Mouse (Mus musculus) lung, postnatal 14 days (tissue): ENCODE measurements around the gene Crtc2.
"Not testable (repeated sequence)": the region's sequence is repeated elsewhere in the genome, so short reads cannot be mapped to it uniquely, and the experiment has no call there.

Experiments used
- DNase-seq: peaks from one replicate; pipeline ENCODE4 v3.0.0; 2021

Crtc2 gene

GRCm38 (mm10) chr3:90268190-90268589 is 14.2 kb downstream of the Crtc2 start:
- DNase-seq = no peak

- DNase-seq = no peak
Measured at GRCm38 (mm10) chr3:90268971-90269370, 15.0 kb downstream of the Crtc2 start.

- DNase-seq = no peak
Measured at GRCm38 (mm10) chr3:90270784-90271183, 16.8 kb downstream of the Crtc2 start.

GRCm38 (mm10) chr3:90272170-90272569 is 18.2 kb downstream of the Crtc2 start:
- DNase-seq = no peak

DNA sequence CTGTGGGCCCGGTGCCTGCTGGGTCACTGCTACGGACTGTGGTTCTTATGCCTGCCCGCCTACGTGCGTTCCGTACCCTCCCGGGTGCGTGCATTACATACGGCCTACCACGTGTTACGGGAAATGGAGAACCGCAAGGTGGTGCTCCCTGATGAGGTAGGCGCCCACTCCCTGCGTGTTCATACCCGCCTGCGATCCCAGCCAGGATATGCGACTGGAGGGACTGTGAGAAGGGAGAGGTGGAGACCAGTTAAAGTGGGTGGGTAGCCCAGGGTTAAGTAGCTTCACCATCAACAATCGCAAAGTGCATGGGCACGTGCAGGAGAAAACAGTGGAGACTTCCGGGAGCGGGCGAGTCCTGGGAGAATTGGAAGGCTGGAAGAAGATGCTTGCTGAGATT is 19.9 kb downstream of the Crtc2 start:
- DNase-seq = no peak

DNA sequence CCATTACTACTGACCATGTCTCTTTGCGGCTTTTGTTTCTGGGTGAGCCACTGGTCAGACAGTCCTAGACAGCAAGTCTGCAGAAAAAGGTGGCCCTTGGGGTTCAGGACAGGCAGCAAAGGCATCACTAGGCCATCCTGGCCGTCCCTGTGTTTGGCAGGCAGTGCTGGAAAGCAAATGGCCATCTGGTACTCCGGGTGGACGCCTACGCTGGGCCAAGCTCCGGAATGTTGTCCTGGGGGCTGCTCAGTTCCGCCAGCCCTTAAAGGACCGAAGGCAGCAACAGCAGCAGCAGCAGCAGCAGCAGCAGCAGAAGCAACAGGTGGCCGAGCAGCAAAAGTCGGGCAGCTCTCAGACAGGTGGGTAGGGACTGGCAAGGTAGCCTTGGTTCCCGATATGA is 21.3 kb downstream of the Crtc2 start:
- no peak for DNase-seq

GRCm38 (mm10) chr3:90276858-90277257 is 22.9 kb downstream of the Crtc2 start:
- DNase-seq = no peak

GRCm38 (mm10) chr3:90277793-90278192 is 23.8 kb downstream of the Crtc2 start:
- DNase-seq = no peak

DNA sequence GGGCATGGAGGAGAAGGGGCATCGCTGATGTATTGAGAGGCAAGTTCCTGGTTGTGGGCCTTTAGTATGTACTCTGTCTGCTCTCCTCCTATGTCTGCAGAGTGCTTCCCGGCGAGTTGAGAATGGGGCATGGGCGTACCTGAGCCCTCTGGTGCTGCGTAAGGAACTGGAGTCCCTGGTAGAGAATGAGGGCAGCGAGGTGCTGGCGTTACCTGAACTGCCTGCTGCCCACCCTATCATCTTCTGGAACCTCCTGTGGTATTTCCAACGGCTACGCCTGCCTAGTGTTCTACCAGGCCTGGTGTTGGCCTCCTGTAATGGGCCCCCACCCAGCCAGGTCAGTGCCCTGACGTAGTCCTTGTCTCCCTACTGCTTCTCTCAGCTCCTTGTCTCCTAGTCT is 24.2 kb downstream of the Crtc2 start:
- DNase-seq = no peak

DNA sequence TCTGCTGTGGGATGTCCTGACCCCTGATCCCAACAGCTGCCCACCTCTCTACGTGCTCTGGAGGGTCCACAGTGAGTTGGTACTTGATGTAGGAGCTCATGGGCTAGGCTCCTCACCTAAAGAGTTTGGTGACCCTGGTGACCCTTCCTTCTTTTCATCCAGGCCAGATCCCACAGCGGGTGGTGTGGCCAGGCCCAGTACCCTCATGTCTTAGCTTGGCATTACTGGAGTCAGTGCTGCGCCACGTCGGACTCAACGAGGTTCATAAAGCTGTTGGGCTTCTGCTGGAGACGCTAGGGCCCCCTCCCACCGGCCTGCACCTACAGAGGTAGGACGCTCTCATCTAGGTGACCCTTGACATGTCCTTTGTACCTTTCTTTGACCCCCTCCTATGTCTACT is 25.3 kb downstream of the Crtc2 start:
- DNase-seq = no peak

DNA sequence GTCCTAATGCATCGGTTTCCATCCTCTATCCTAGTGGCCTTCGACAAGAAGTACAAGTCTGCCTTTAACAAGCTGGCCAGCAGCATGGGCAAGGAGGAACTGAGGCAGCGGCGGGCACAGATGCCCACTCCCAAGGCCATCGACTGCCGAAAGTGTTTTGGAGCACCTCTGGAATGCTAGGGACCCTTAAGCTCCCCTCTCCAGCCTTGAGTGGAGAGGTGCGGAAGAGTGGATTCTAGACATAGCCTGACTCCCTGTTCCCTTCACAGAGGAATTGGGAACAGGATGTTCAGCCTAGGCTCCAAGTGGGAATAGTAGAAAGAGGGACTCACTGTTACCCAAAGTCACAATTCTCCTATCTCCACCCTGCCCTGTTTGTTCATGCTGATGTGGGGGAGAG is 25.8 kb downstream of the Crtc2 start:
- DNase-seq = peak; percentile 21

- DNase-seq = no peak
Measured at GRCm38 (mm10) chr3:90280708-90281107, 26.7 kb downstream of the Crtc2 start.

DNA sequence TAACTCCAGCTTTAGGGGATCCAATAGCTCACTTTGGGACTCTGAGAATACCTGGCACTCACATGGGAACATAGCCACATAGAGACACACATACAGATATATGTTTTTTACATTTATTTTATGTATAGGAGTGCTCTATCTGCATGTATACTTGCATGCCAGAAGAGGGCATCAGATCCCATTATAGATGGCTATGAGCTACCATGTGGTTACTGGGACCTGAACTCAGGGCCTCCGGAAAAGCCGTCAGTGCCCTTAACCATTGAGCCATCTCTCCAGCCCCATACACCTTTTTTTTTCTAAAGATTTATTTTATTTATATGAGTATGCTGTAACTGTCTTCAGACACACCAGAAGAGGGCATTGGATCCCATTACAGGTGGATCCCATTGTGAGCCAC is 30.2 kb downstream of the Crtc2 start:
- no peak for DNase-seq

- not testable (repeated sequence) for DNase-seq
Measured at GRCm38 (mm10) chr3:90289403-90289802, 35.4 kb downstream of the Crtc2 start.

DNA sequence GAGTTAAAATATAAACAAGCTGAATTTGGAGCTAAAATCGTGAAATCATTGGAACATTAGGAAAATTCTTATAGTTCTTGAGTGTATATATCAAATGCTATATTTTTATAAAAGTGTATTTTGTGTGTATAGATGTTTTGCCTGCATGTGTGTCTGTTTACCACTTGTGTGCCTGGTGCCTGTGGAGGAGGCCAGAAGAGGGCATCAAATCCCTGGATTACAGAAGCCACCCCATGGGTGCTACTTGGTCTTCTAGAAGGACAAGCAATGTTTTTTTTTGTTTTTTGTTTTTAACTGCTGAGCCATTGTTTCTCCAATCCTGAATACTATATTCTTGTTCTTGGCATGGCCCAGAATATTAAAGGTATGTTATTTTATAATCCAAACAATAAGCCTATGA is 36.6 kb downstream of the Crtc2 start:
- no peak for DNase-seq

- no peak for DNase-seq
Measured at GRCm38 (mm10) chr3:90291982-90292344, 38.0 kb downstream of the Crtc2 start.

DNA sequence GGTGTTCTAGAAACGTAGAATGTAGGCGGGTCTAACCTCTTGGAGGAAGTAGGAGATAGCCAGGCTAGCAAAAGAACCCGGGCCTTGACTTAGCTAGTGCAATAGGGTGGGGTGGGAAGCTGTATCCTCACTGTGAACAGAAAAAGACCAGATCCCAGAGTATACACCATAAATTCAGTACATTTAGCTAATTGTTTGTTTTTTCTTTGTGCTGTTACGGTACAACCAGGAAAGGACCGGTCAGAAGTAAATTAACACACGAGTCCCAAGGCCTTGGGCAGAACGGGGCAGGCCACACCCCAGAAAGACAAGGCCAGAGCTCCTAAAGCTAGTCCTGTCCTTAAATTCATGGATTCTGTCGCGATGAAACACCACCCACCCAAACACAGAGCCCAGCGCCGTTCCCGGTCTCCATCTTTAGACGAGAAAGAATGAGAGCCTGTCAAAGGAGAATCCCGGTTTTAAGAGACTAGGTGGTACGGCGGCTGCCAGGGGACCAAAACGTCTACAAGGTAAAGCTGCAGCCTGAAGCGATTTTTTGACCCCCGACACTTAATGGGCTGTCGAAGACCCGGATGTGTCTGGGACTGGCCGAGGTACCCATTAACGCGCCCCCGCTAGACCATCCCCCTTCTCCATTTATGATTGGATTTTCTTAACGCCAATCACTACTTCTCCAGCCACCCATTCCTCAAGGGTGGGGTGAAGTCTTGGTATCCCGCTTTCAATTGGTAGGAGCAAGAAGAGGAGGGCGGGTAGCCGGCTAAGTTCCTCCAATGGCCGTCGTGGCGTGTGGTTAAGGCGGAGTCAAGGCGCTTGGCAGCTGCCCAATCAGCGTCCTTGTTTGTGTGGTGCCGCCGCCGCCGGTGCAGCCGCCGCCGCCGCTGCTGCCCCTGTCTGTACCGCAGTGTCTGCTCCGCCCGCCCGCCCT is 38.6 kb downstream of the Crtc2 start, which contains the start of gene Gatad2b:
Gene Gatad2b, plus strand, starts transcription at position 834 of the 931 bp plus-strand sequence.
- peak; percentile 99 for DNase-seq

DNA sequence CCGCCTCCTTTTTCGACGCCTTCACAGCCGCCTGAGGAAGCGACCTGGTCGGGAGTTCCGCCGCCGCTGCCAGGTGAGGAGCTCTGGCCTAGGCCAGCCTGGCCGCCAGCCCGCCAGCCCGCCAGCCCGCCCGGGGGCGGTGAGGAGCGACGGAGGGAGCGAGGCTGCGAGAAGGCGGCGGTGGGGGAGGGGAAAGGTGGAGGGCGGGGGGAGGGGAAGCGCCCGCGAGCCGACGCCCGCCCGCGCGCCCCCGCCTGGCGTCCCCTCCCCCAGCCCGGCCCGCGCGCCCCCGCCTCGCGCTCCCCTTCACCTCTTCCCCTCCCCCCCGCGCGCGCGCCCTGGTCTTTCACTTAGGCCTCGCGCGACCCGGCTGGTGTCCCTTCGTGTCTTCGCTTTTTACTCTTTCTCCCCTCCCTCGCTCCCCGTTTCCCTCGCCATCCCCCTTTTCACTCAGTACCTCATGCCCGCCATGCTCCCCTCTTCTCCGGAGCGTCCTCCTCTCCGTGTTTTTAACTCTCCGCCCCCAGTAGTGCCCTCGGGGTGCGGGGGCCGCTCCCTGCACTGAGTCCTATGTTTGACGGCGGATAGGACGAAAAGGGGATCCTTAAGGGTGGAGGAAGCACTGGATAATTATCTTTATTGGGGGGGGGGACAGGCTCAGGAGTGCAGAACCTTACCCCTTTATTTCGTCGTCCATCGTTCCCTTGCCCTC is 39.5 kb downstream of the Crtc2 start:
- DNase-seq = peak; percentile 73

GRCm38 (mm10) chr3:90294064-90294440 is 40.1 kb downstream of the Crtc2 start:
- no peak for DNase-seq

DNA sequence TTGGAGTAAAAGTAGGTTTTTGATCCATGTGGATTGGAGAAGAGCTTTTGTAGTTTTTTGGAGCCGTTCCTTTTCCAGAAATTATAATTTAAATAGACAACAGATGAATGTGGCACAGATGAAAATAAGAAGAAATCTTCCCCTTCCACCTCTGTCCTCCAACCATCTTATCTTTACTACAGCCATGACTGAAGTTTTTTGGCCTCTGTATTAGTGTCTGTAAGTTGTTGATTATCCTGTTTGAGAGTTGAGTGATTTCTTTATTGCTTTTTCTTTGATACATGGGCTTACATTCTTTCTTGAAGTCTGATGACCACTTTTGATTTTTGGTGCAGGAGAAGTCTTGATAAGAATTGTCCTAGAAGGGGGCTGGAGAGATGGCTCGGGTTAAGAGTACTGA is 40.7 kb downstream of the Crtc2 start:
- no peak for DNase-seq

- no peak for DNase-seq
Measured at GRCm38 (mm10) chr3:90305801-90306200, 51.8 kb downstream of the Crtc2 start.

DNA sequence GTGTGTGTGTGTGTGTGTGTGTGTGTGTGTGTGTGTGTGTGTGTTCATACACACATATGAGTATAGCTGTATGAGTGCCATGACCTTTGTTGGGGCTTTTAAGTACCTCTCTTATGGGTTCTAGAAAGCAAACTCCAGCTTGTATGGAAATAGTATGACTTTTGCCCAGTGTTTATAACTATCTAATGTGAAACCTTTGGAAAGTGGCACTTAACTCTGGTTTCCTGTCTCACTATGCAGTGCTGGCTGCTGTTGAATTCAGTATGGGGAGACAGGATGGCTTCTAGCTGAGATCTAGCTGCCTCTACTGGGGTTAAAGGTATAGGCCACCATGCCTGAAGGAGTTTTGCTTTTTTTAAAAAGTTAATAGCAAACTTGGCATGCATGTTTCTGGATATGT is 55.6 kb downstream of the Crtc2 start:
- no peak for DNase-seq

DNA sequence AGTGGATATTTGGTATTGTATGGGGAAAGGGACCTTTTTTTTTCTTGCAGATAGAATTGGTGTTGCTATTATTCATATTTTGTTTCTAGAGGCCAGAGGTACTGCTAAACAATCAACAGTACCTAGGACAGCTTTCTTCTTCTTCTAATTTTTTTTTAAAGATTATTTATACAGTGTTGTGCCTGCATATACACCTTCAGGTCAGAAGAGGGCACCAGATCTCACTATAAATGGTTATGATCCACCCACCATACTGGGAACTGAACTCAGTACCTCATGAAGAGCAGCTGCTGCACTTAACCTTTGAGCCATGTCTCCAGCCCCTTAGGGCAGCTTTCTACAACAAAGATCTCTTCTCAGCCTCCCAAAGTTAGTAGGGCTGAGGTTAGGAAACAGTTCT is 59.4 kb downstream of the Crtc2 start:
- DNase-seq = no peak
